Mouse (Mus musculus) midbrain, embryonic 11.5 days (tissue): ENCODE results near the gene Tomm7. TPM values are rescaled to one million over a fixed set of nuclear protein-coding genes. Genes with fewer than 3 reads are reported as not detected.
"Not testable (repeated sequence)": the region's sequence is repeated elsewhere in the genome, so short reads cannot be mapped to it uniquely, and the experiment has no call there.

Experiments
- ATAC-seq: fragments of 200-750 bp; cut with Nextera tagmentation; 2 replicates; pipeline ENCODE4 v1.8.0; 2017; ENCODE audit warnings: moderate TSS enrichment, moderate library complexity; ENCODE audit not compliant: low FRiP score
- DNase-seq: peaks from one replicate; pipeline ENCODE4 v3.0.0; 2015; ENCODE audit warnings: low spot score; ENCODE audit errors: missing footprints
- H3K27ac ChIP-seq: fragments of 300-500 bp; sonication (generic); 2 replicates; pipeline ENCODE4 v1.5.1; 2014; ENCODE audit warnings: low read depth, low read length
- H3K27me3 ChIP-seq: fragments of 300-500 bp; sonication (generic); 2 replicates; pipeline ENCODE4 v1.6.1; 2014; ENCODE audit warnings: mild to moderate bottlenecking, low read length, moderate library complexity, mixed read lengths; ENCODE audit not compliant: control insufficient read depth, insufficient read depth
- H3K36me3 ChIP-seq: fragments of 300-500 bp; sonication (generic); 2 replicates; pipeline ENCODE4 v1.6.1; 2014; ENCODE audit warnings: mild to moderate bottlenecking, low read length, moderate library complexity, mixed read lengths; ENCODE audit not compliant: control insufficient read depth, insufficient read depth
- H3K4me1 ChIP-seq: fragments of 300-500 bp; sonication (generic); 2 replicates; pipeline ENCODE4 v1.6.1; 2014; ENCODE audit warnings: low read length; ENCODE audit not compliant: control insufficient read depth, insufficient read depth
- H3K4me2 ChIP-seq: fragments of 300-500 bp; sonication (generic); 2 replicates; pipeline ENCODE4 v1.6.1; 2014; ENCODE audit warnings: mild to moderate bottlenecking, moderate library complexity
- H3K4me3 ChIP-seq: fragments of 300-500 bp; sonication (generic); 2 replicates; pipeline ENCODE4 v1.5.1; 2014; ENCODE audit warnings: low read depth, low read length
- H3K9ac ChIP-seq: fragments of 300-500 bp; sonication (generic); 2 replicates; pipeline ENCODE4 v1.6.1; 2014; ENCODE audit warnings: low read length
- H3K9me3 ChIP-seq: fragments of 300-500 bp; sonication (generic); 2 replicates; pipeline ENCODE4 v1.6.1; 2016; ENCODE audit warnings: low read length; ENCODE audit not compliant: control insufficient read depth
- WGBS: fragments of 180-500 bp; shearing (Covaris S2); extraction: QIAGEN DNeasy Blood & Tissue Kit; methylation state at CpG from one replicate; pipeline ENCODE4 v1.1.7; 2014; 5-methylcytosine and 5-hydroxymethylcytosine counted together
- polyA plus RNA-seq: library from polyadenylated mRNA; unstranded; fragments of >200 nt; fragmentation: Nextera tagmentation; extraction: Ambion mirVana; gene quantifications from 2 replicates; pipeline ENCODE4 v1.2.1, GENCODE M21; 2014

The Tomm7 gene
- polyA plus RNA-seq, 1 experiment from 2014 or later: 132 TPM

GRCm38 (mm10) chr5:23857189-23857588, 13.2 kb upstream of the Tomm7 start:
- Histone ChIP-seq H3K4me3 (no peak overlapping the region), H3K27ac (no peak overlapping the region), H3K9ac (no peak overlapping the region), H3K4me1 (no peaks in the 10 kb centered on the region), H3K36me3 (peaks cover 30% of the 10 kb centered on the region), H3K27me3 (no peaks in the 10 kb centered on the region), H3K9me3 (no peaks in the 10 kb centered on the region), H3K4me2 (no peak overlapping the region)
- ATAC-seq (no peak), DNase-seq (no peak)

- peaks cover 4% of the 10 kb centered on the region; the same call in 1 of the 2 replicates for H3K4me1 ChIP-seq
- H3K27ac ChIP-seq: no peak overlapping the region
- H3K4me3 ChIP-seq: no peak overlapping the region
- no peaks in the 10 kb centered on the region for H3K9me3 ChIP-seq
- no peak overlapping the region for H3K4me2 ChIP-seq
- 93% methylated on average over 1 of the region's 1 CpGs for WGBS
- no peak for DNase-seq
- no peaks in the 10 kb centered on the region for H3K27me3 ChIP-seq
- no peak for ATAC-seq
- H3K9ac ChIP-seq: no peak overlapping the region
- H3K36me3 ChIP-seq: peaks cover 30% of the 10 kb centered on the region
Measured at GRCm38 (mm10) chr5:23856164-23856563, 12.2 kb upstream of the Tomm7 start.

GRCm38 (mm10) chr5:23855484-23855883, 11.5 kb upstream of the Tomm7 start:
- ATAC-seq (no peak), DNase-seq (no peak)
- Histone ChIP-seq H3K27me3 (no peaks in the 10 kb centered on the region), H3K4me1 (peaks cover 4% of the 10 kb centered on the region; the same call in 1 of the 2 replicates), H3K4me3 (no peak overlapping the region), H3K36me3 (peaks cover 30% of the 10 kb centered on the region), H3K27ac (no peak overlapping the region), H3K4me2 (no peak overlapping the region), H3K9ac (no peak overlapping the region), H3K9me3 (no peaks in the 10 kb centered on the region)
- 94% methylated on average over 6 of the region's 6 CpGs for WGBS

- DNase-seq, H3K27ac ChIP-seq, ATAC-seq, H3K4me2 ChIP-seq, H3K9ac ChIP-seq, H3K9me3 ChIP-seq, H3K4me3 ChIP-seq, H3K27me3 ChIP-seq, H3K4me1 ChIP-seq: not testable (repeated sequence)
- peaks cover 30% of the 10 kb centered on the region for H3K36me3 ChIP-seq
- WGBS: 92% methylated on average over 1 of the region's 1 CpGs
Measured at GRCm38 (mm10) chr5:23852916-23853315, 9.0 kb upstream of the Tomm7 start.

DNA sequence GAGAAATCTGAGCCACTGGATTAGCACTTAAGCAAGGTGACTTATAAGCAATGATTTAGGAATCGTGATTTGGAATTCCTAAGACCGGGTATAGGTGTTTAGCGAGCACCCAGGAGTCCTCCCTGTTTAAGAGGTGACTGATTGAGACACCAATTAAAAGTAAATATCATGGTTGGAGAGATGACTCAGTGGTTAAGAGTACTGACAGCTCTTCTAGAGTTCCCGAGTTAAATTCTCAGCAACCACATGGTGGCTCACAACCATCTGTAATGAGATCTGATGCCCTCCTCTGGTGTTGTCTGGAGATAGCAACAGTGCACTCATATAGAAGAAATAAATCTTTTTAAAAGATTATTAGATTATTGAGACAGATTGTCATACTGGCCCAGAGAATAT, 7.2 kb upstream of the Tomm7 start:
- not testable (repeated sequence) for H3K27me3 ChIP-seq, H3K4me1 ChIP-seq, H3K9me3 ChIP-seq, H3K27ac ChIP-seq, DNase-seq
- Histone ChIP-seq H3K9ac (peak overlapping the region; percentile 89), H3K36me3 (peaks cover 24% of the 10 kb centered on the region), H3K4me3 (peak overlapping the region; percentile 83), H3K4me2 (peak overlapping the region; percentile 75)
- 10% methylated on average over 4 of the region's 4 CpGs for WGBS
- peak; percentile 4; the same call in 1 of the 2 replicates for ATAC-seq

GRCm38 (mm10) chr5:23850345-23851159, 6.6 kb upstream of the Tomm7 start:
- Histone ChIP-seq H3K4me3 (peak overlapping the region; percentile 83), H3K9ac (peak overlapping the region; percentile 89), H3K36me3 (peaks cover 20% of the 10 kb centered on the region), H3K4me2 (peak overlapping the region; percentile 75), H3K27me3 (no peaks in the 10 kb centered on the region), H3K27ac (no peak overlapping the region), H3K9me3 (no peaks in the 10 kb centered on the region), H3K4me1 (peaks cover 4% of the 10 kb centered on the region; the same call in 1 of the 2 replicates)
- under 1% methylated on average over 61 of the region's 61 CpGs for WGBS
- ATAC-seq: peak; percentile 99
- DNase-seq: peak; percentile 99

DNA sequence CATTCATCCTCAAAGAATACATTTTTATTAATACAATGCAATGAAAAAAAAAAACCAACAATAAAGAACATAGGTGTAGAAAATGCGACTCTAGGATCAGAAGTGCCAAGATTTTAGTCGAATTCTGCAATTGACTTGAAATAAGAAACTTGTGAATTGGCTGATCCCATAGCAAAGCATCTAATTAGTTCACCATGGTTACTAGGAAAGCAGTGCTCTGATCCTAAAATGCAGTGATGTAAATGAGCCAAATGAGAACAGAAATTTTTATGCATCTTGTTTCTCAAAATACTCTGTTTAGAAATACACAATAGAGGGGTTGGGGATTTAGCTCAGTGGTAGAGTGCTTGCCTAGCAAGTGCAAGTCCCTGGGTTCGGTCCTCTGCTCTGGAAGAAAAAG, 1.2 kb upstream of the Tomm7 start:
- Histone ChIP-seq H3K27me3 (no peaks in the 10 kb centered on the region), H3K4me3 (no peak overlapping the region), H3K9ac (no peak overlapping the region), H3K27ac (no peak overlapping the region), H3K36me3 (no peaks in the 10 kb centered on the region), H3K4me1 (peaks cover 8% of the 10 kb centered on the region), H3K4me2 (no peak overlapping the region), H3K9me3 (no peaks in the 10 kb centered on the region)
- DNase-seq (no peak), ATAC-seq (no peak)
- 80% methylated on average over 3 of the region's 3 CpGs for WGBS

- no peaks in the 10 kb centered on the region for H3K9me3 ChIP-seq
- DNase-seq (no peak), ATAC-seq (peak; percentile 25; the same call in 1 of the 2 replicates)
- 36% methylated on average over 7 of the region's 7 CpGs for WGBS
- peak overlapping the region; percentile 74 for H3K4me3 ChIP-seq
- H3K4me2 ChIP-seq: peak overlapping the region; percentile 46
- H3K9ac ChIP-seq: peak overlapping the region; percentile 72
- H3K27ac ChIP-seq: 0 out of 2 replicates have a peak overlapping the region, but pooled peaks have one; percentile 42
- peaks cover 8% of the 10 kb centered on the region for H3K4me1 ChIP-seq
- H3K36me3 ChIP-seq: no peaks in the 10 kb centered on the region
- no peaks in the 10 kb centered on the region for H3K27me3 ChIP-seq
Measured at GRCm38 (mm10) chr5:23844531-23844841, 525 bp upstream of the Tomm7 start.

- Histone ChIP-seq H3K4me2 (no peak overlapping the region), H3K9me3 (no peaks in the 10 kb centered on the region), H3K4me3 (no peak overlapping the region), H3K27ac (no peak overlapping the region), H3K27me3 (no peaks in the 10 kb centered on the region), H3K36me3 (peaks cover 3% of the 10 kb centered on the region; the same call in 1 of the 2 replicates), H3K4me1 (peaks cover 4% of the 10 kb centered on the region), H3K9ac (no peak overlapping the region)
- 93% methylated on average over 7 of the region's 7 CpGs for WGBS
- ATAC-seq (no peak), DNase-seq (no peak)
Measured at GRCm38 (mm10) chr5:23838158-23838557, 5.8 kb downstream of the Tomm7 start.
